Mouse (Mus musculus): ENCODE results near the gene Snx20. TPM values are rescaled to one million over a fixed set of nuclear protein-coding genes. Genes with fewer than 3 reads are reported as not detected.

Snx20 gene
- polyA plus RNA-seq, 1 experiment from 2014 or later = 4.0 TPM

GRCm38 (mm10) chr8:88598578-88598977 lies 37.4 kb downstream of the Snx20 start:
- WGBS (ENCODE audit: insufficient replicate concordance) = 53% methylated on average over 5 of the region's 5 CpGs

DNA sequence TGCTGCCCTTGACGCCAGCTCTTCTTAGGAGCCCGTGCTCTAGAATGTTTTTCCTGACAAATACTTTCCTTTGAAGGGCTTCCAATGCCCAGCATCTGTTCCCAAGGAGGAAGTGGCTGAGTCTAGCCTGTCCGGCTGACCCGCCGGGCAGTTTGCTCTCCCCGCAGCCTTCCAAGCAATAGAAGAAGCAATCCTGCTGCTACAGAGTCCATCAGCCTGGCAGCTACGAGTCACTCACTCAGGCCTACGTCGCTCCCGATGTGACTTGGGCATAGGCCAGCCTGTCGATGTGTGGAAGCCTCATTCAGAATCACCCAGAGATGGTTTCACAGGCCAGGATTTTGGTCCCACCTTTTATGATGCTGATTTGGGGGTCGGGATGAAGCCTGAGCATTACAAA lies 39.9 kb downstream of the Snx20 start:
- Histone ChIP-seq H3K27me3 (ENCODE audit: control insufficient read depth, insufficient read depth, low read depth, low read length) (no peaks in the 10 kb centered on the region), H3K4me1 (ENCODE audit: control insufficient read depth, low read depth, low read length) (no peaks in the 10 kb centered on the region), H3K4me2 (ENCODE audit: low read depth, low read length) (no peak overlapping the region), H3K27ac (ENCODE audit: low read length) (no peak overlapping the region), H3K4me3 (ENCODE audit: low read depth, low read length) (no peak overlapping the region), H3K36me3 (ENCODE audit: control insufficient read depth, insufficient read depth) (no peaks in the 10 kb centered on the region), H3K9ac (ENCODE audit: low read depth, low read length) (no peak overlapping the region), H3K9me3 (replicated peaks; ENCODE audit: control insufficient read depth, low read length) (no peaks in the 10 kb centered on the region)
- no peak for ATAC-seq (ENCODE audit: low read depth)
- 75% methylated on average over 12 of the region's 12 CpGs for WGBS (ENCODE audit: insufficient replicate concordance)

More at GRCm38 (mm10) chr8:88598578-88598977, 37.4 kb downstream of the Snx20 start:
- Histone ChIP-seq H3K4me3 (ENCODE audit: low read depth, low read length) (no peak overlapping the region), H3K4me2 (ENCODE audit: low read depth, low read length) (no peak overlapping the region), H3K27me3 (ENCODE audit: control insufficient read depth, insufficient read depth, low read depth, low read length) (no peaks in the 10 kb centered on the region), H3K4me1 (ENCODE audit: control insufficient read depth, low read depth, low read length) (no peaks in the 10 kb centered on the region), H3K27ac (ENCODE audit: low read length) (no peak overlapping the region), H3K9ac (ENCODE audit: low read depth, low read length) (no peak overlapping the region), H3K36me3 (ENCODE audit: control insufficient read depth, insufficient read depth) (no peaks in the 10 kb centered on the region), H3K9me3 (replicated peaks; ENCODE audit: control insufficient read depth, low read length) (no peaks in the 10 kb centered on the region)
- no peak for ATAC-seq (ENCODE audit: low read depth)

DNA sequence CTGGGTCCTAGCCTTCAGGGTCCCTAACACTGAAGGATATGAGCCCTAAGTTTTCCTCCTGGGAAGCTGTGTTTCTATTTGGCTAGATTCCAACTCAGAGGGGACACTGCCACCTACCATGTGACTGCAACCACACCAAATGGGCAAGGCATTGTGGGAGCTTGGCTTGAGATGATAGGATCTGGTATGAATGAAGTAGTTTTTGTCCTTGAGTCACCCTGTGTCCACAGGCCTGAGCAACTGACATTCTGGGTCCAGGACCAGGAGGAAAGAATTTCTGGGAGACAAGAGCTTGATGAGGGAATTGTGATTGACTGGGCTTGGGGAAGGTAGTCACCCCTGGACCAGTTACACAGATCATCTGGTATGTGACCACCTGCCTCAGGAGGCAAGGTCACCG lies 42.0 kb downstream of the Snx20 start:
- Histone ChIP-seq H3K4me2 (ENCODE audit: low read depth, low read length) (no peak overlapping the region), H3K4me1 (ENCODE audit: control insufficient read depth, low read depth, low read length) (no peaks in the 10 kb centered on the region), H3K27ac (ENCODE audit: low read length) (no peak overlapping the region), H3K36me3 (ENCODE audit: control insufficient read depth, insufficient read depth) (no peaks in the 10 kb centered on the region), H3K27me3 (ENCODE audit: control insufficient read depth, insufficient read depth, low read depth, low read length) (no peaks in the 10 kb centered on the region), H3K9ac (ENCODE audit: low read depth, low read length) (no peak overlapping the region), H3K9me3 (replicated peaks; ENCODE audit: control insufficient read depth, low read length) (no peaks in the 10 kb centered on the region), H3K4me3 (ENCODE audit: low read depth, low read length) (no peak overlapping the region)
- ATAC-seq (ENCODE audit: low read depth) = no peak
- WGBS (ENCODE audit: insufficient replicate concordance) = 69% methylated on average over 1 of the region's 1 CpGs

DNA sequence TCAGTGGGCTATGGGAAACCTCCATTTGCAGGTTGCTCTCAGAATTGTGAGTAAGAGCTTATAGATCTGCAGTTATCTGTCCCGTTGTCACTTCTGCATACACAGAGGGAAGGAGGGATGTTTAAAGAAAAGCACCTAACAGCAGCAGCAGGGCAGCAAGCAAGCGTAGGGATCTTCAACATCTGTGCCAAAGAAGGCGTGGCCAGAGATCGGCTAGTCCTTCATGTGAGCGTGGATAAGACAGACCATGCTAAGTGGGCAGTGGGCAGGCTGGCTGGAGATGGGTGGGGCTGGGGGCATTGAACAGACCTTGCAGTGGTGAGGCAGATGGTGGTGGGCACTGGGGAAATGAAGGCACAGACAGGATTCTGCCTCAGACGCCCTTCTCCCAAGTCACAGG lies 45.7 kb downstream of the Snx20 start:
- no peaks in the 10 kb centered on the region for H3K36me3 ChIP-seq (ENCODE audit: control insufficient read depth, insufficient read depth)
- no peak for ATAC-seq (ENCODE audit: low read depth)
- H3K9me3 ChIP-seq (replicated peaks; ENCODE audit: control insufficient read depth, low read length) = no peaks in the 10 kb centered on the region
- H3K9ac ChIP-seq (ENCODE audit: low read depth, low read length) = no peak overlapping the region
- H3K4me3 ChIP-seq (ENCODE audit: low read depth, low read length) = no peak overlapping the region
- no peak overlapping the region for H3K27ac ChIP-seq (ENCODE audit: low read length)
- WGBS (ENCODE audit: insufficient replicate concordance) = 57% methylated on average over 6 of the region's 6 CpGs
- no peaks in the 10 kb centered on the region for H3K27me3 ChIP-seq (ENCODE audit: control insufficient read depth, insufficient read depth, low read depth, low read length)
- H3K4me1 ChIP-seq (ENCODE audit: control insufficient read depth, low read depth, low read length) = no peaks in the 10 kb centered on the region
- no peak overlapping the region for H3K4me2 ChIP-seq (ENCODE audit: low read depth, low read length)

- H3K36me3 ChIP-seq (ENCODE audit: control insufficient read depth, insufficient read depth) = no peaks in the 10 kb centered on the region
- no peak overlapping the region for H3K9ac ChIP-seq (ENCODE audit: low read depth, low read length)
- no peaks in the 10 kb centered on the region for H3K9me3 ChIP-seq (replicated peaks; ENCODE audit: control insufficient read depth, low read length)
- no peak overlapping the region for H3K4me3 ChIP-seq (ENCODE audit: low read depth, low read length)
- H3K27ac ChIP-seq (ENCODE audit: low read length) = no peak overlapping the region
- H3K4me2 ChIP-seq (ENCODE audit: low read depth, low read length) = no peak overlapping the region
- 70% methylated on average over 8 of the region's 8 CpGs for WGBS (ENCODE audit: insufficient replicate concordance)
- no peaks in the 10 kb centered on the region for H3K27me3 ChIP-seq (ENCODE audit: control insufficient read depth, insufficient read depth, low read depth, low read length)
- no peaks in the 10 kb centered on the region for H3K4me1 ChIP-seq (ENCODE audit: control insufficient read depth, low read depth, low read length)
- ATAC-seq (ENCODE audit: low read depth) = no peak
These were observed 47.6 kb downstream of the Snx20 start for GRCm38 (mm10) chr8:88588205-88588889.

DNA sequence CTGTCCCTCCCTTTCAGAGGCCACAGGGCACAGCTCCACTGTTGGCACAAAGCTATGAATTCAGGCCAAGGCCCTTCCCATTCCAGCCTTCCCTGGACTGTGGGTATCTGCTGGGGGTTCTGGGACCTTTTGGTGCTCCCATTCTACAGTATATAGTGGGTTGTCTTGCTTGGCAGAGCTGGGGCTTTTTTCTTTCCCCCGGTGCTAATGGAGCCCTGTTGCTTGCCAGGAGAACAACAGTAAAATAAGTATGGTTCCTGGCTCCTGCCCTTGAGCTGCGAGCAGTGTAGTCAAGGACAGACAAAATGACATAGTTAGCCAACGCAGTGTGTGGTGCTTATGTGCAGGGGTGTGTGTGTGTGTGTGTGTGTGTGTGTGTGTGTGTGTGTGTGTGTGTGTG lies 52.1 kb downstream of the Snx20 start:
- Histone ChIP-seq H3K9ac (ENCODE audit: low read depth, low read length) (no peak overlapping the region), H3K4me1 (ENCODE audit: control insufficient read depth, low read depth, low read length) (no peaks in the 10 kb centered on the region), H3K4me2 (ENCODE audit: low read depth, low read length) (no peak overlapping the region), H3K27ac (ENCODE audit: low read length) (no peak overlapping the region), H3K36me3 (ENCODE audit: control insufficient read depth, insufficient read depth) (no peaks in the 10 kb centered on the region), H3K9me3 (replicated peaks; ENCODE audit: control insufficient read depth, low read length) (no peaks in the 10 kb centered on the region), H3K4me3 (ENCODE audit: low read depth, low read length) (no peak overlapping the region), H3K27me3 (ENCODE audit: control insufficient read depth, insufficient read depth, low read depth, low read length) (no peaks in the 10 kb centered on the region)
- WGBS (ENCODE audit: insufficient replicate concordance) = 74% methylated on average over 3 of the region's 3 CpGs
- ATAC-seq (ENCODE audit: low read depth) = no peak

DNA sequence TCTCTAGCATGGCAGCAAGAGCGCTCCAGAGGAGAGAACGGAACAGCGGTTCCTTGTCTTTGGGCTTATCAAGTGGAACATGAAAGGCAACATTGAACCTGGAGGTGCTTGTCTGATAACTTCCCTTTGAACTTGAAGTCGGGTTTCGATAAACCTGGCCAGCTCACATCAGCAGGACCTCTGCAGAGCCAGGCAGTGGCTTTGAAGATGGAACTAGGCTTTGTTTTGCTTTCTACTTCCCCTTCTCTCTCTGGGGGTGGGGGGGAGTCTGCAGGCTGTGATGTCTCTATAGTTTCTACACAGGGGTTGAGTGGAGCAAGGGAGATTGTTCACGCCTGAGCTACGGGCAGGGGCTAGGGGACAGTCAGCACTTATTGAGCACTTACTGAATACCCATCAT lies 55.1 kb downstream of the Snx20 start:
- Histone ChIP-seq H3K36me3 (ENCODE audit: control insufficient read depth, insufficient read depth) (no peaks in the 10 kb centered on the region), H3K9ac (ENCODE audit: low read depth, low read length) (no peak overlapping the region), H3K27me3 (ENCODE audit: control insufficient read depth, insufficient read depth, low read depth, low read length) (no peaks in the 10 kb centered on the region), H3K4me1 (ENCODE audit: control insufficient read depth, low read depth, low read length) (no peaks in the 10 kb centered on the region), H3K27ac (ENCODE audit: low read length) (no peak overlapping the region), H3K4me2 (ENCODE audit: low read depth, low read length) (no peak overlapping the region), H3K9me3 (replicated peaks; ENCODE audit: control insufficient read depth, low read length) (no peaks in the 10 kb centered on the region), H3K4me3 (ENCODE audit: low read depth, low read length) (no peak overlapping the region)
- 20% methylated on average over 7 of the region's 7 CpGs for WGBS (ENCODE audit: insufficient replicate concordance)
- no peak for ATAC-seq (ENCODE audit: low read depth)

GRCm38 (mm10) chr8:88579668-88580330 lies 56.1 kb downstream of the Snx20 start:
- ATAC-seq (ENCODE audit: low read depth) = no peak
- no peaks in the 10 kb centered on the region for H3K36me3 ChIP-seq (ENCODE audit: control insufficient read depth, insufficient read depth)
- H3K27ac ChIP-seq (ENCODE audit: low read length) = no peak overlapping the region
- no peak overlapping the region for H3K4me3 ChIP-seq (ENCODE audit: low read depth, low read length)
- no peaks in the 10 kb centered on the region for H3K27me3 ChIP-seq (ENCODE audit: control insufficient read depth, insufficient read depth, low read depth, low read length)
- H3K9me3 ChIP-seq (replicated peaks; ENCODE audit: control insufficient read depth, low read length) = no peaks in the 10 kb centered on the region
- WGBS (ENCODE audit: insufficient replicate concordance) = 71% methylated on average over 18 of the region's 18 CpGs
- no peaks in the 10 kb centered on the region for H3K4me1 ChIP-seq (ENCODE audit: control insufficient read depth, low read depth, low read length)
- H3K4me2 ChIP-seq (ENCODE audit: low read depth, low read length) = no peak overlapping the region
- H3K9ac ChIP-seq (ENCODE audit: low read depth, low read length) = no peak overlapping the region

- no peaks in the 10 kb centered on the region for H3K9me3 ChIP-seq (replicated peaks; ENCODE audit: control insufficient read depth, low read length)
- no peaks in the 10 kb centered on the region for H3K27me3 ChIP-seq (ENCODE audit: control insufficient read depth, insufficient read depth, low read depth, low read length)
- H3K4me1 ChIP-seq (ENCODE audit: control insufficient read depth, low read depth, low read length) = no peaks in the 10 kb centered on the region
- H3K36me3 ChIP-seq (ENCODE audit: control insufficient read depth, insufficient read depth) = no peaks in the 10 kb centered on the region
- H3K27ac ChIP-seq (ENCODE audit: low read length) = no peak overlapping the region
- H3K4me3 ChIP-seq (ENCODE audit: low read depth, low read length) = no peak overlapping the region
- 50% methylated on average over 7 of the region's 7 CpGs for WGBS (ENCODE audit: insufficient replicate concordance)
- no peak overlapping the region for H3K4me2 ChIP-seq (ENCODE audit: low read depth, low read length)
- no peak overlapping the region for H3K9ac ChIP-seq (ENCODE audit: low read depth, low read length)
- ATAC-seq (ENCODE audit: low read depth) = no peak
These were observed 56.7 kb downstream of the Snx20 start for GRCm38 (mm10) chr8:88579246-88579645.
